Mouse (Mus musculus) c-Kit-positive CD71-negative TER-119-negative erythroid progenitor cells, embryonic 14.5 days (primary cell): ENCODE measurements around the gene Wdr17.

Source experiments
- DNase-seq: peaks from one replicate; pipeline ENCODE4 v3.0.0-alpha.2; 2013; ENCODE audit warnings: low read depth

Gene Wdr17

GRCm38 (mm10) chr8:54597386-54597785 lies 289.6 kb downstream of the Wdr17 start:
- DNase-seq, result no peak

GRCm38 (mm10) chr8:54596940-54597339 lies 290.0 kb downstream of the Wdr17 start:
- DNase-seq, result no peak

GRCm38 (mm10) chr8:54596051-54596450 lies 290.9 kb downstream of the Wdr17 start:
- no peak for DNase-seq

- no peak for DNase-seq
These were observed 292.4 kb downstream of the Wdr17 start for GRCm38 (mm10) chr8:54594634-54595033.

GRCm38 (mm10) chr8:54582886-54583285 lies 304.1 kb downstream of the Wdr17 start:
- no peak for DNase-seq

- no peak for DNase-seq
These were observed 305.5 kb downstream of the Wdr17 start for GRCm38 (mm10) chr8:54581436-54581835.
